Mouse (Mus musculus): Measurements from ENCODE around the gene Olfr898.

The Olfr898 gene

DNA sequence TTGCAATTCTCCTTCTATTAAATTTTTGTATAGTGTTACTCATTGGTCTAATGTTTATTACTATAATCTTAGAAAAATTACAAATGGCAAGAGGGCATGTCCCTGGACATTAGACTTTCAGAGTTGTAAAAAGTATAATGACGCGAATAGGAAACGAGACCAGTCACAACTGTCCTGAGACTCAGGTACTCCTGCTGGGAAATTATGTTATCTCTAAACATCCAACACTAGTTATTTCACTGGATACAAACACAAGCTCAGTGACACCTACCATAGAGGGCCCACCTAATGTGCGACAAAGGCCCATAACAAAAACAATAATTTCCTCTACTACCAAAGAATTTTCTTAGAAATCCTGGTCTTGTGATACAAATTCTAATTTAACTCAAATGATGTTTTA, at the start of gene Olfr898:
TSS of gene Olfr898 (plus strand) at position 301 of the 400 bp plus-strand sequence.
- ATAC-seq (ENCODE audit: insufficient number of reproducible peaks, low FRiP score, low TSS enrichment): no peak

- no peak for ATAC-seq (ENCODE audit: insufficient number of reproducible peaks, low FRiP score, low TSS enrichment)
Observed at GRCm38 (mm10) chr9:38328760-38329159, 19.5 kb upstream of the Olfr898 start, which contains the start of gene Olfr25. Gene Olfr25 (plus strand): TSS chr9:38329060.

GRCm38 (mm10) chr9:38366596-38366995, 18.4 kb downstream of the Olfr898 start, which contains the start of gene Olfr250:
Gene Olfr250 (plus strand): TSS chr9:38366896.
- ATAC-seq (ENCODE audit: insufficient number of reproducible peaks, low FRiP score, low TSS enrichment): no peak

GRCm38 (mm10) chr9:38376786-38377185, 28.6 kb downstream of the Olfr898 start, which contains the start of gene Olfr251:
Gene Olfr251 (plus strand): TSS chr9:38377086.
- no peak for ATAC-seq (ENCODE audit: insufficient number of reproducible peaks, low FRiP score, low TSS enrichment)

GRCm38 (mm10) chr9:38401398-38401797, 53.2 kb downstream of the Olfr898 start, which contains the start of gene Olfr147:
Gene Olfr147 (plus strand): TSS chr9:38401698.
- ATAC-seq (ENCODE audit: insufficient number of reproducible peaks, low FRiP score, low TSS enrichment): no peak
